Mouse (Mus musculus) myocyte (in vitro differentiated cells): ENCODE measurements around the gene Fam178b.

ENCODE experiments used
- CEBPB ChIP-seq: IDR thresholded peaks from 2 replicates; pipeline ENCODE4 v1.6.1; 2011; ENCODE audit warnings: mild to moderate bottlenecking, moderate library complexity; ENCODE audit not compliant: poor library complexity, insufficient read depth, severe bottlenecking
- E2F4 ChIP-seq: IDR thresholded peaks from one replicate; pipeline ENCODE4 v1.6.1; 2011; ENCODE audit warnings: mild to moderate bottlenecking, control low read depth, moderate library complexity; ENCODE audit not compliant: insufficient read depth
- MAX ChIP-seq: IDR thresholded peaks from one replicate; pipeline ENCODE4 v1.6.1; 2011; ENCODE audit warnings: low read depth, mild to moderate bottlenecking, control low read depth
- MYOD1 ChIP-seq, 3 experiments: IDR thresholded peaks; one replicate each; pipeline ENCODE4 v1.6.1; 2011; ENCODE audit warnings: control low read depth in 2 of 3, low read depth in 2 of 3, mild to moderate bottlenecking in 2 of 3, moderate library complexity in 1 of 3; ENCODE audit not compliant: insufficient read length in 2 of 3, control insufficient read depth in 1 of 3
- MYOG ChIP-seq, 3 experiments: IDR thresholded peaks; one replicate each; pipeline ENCODE4 v1.6.1; 2011; ENCODE audit warnings: control low read depth in 2 of 3, low read depth in 2 of 3, mild to moderate bottlenecking in 2 of 3; ENCODE audit not compliant: insufficient read length in 2 of 3, control insufficient read depth in 1 of 3, insufficient read depth in 1 of 3
- POLR2A ChIP-seq: IDR thresholded peaks from one replicate; pipeline ENCODE4 v1.6.1; 2011; ENCODE audit warnings: low read depth, mild to moderate bottlenecking, control low read depth, moderate library complexity; ENCODE audit not compliant: insufficient read length
- REST ChIP-seq: IDR thresholded peaks from one replicate; pipeline ENCODE4 v1.6.1; 2011; ENCODE audit warnings: mild to moderate bottlenecking, control low read depth, moderate library complexity; ENCODE audit not compliant: insufficient read depth, insufficient read length
- SRF ChIP-seq: IDR thresholded peaks from one replicate; pipeline ENCODE4 v1.6.1; 2011; ENCODE audit warnings: low read depth; ENCODE audit not compliant: control insufficient read depth, insufficient read length
- TCF12 ChIP-seq: IDR thresholded peaks from one replicate; pipeline ENCODE4 v1.6.1; 2011; ENCODE audit warnings: mild to moderate bottlenecking, control low read depth; ENCODE audit not compliant: poor library complexity, insufficient read depth, severe bottlenecking
- USF1 ChIP-seq: IDR thresholded peaks from one replicate; pipeline ENCODE4 v1.6.1; 2011; ENCODE audit warnings: low read depth, mild to moderate bottlenecking, control low read depth, moderate library complexity

DNA sequence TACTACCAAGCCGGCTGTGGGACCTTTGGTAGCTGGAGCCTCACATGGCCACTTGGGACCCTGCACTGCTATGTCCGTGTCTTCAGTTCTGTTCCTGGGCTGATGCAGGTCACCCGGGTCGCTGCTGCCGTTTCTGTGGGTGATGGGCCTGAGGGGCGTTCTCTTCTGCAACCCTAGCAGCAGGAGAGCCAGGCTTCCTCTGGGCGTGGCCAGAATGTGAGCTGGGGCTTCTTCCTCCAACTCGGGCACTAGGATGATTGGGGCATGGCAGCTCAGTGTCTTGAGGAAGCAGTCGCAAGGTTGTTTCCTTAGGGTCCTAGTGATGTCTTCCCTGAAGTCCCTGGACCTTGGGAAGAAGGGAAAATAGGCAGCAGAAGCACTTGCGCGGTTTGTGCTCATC lies 163.4 kb downstream of the Fam178b start:
- no peak for TF ChIP-seq REST
- TF ChIP-seq POLR2A, result no peak
- no peak for TF ChIP-seq TCF12
- TF ChIP-seq MYOD1 (IDR thresholded peaks at IDR 0.05; ENCODE audit: control insufficient read depth in 1 of 3, insufficient read length in 2 of 3, low read depth in 2 of 3), result no peak
- TF ChIP-seq CEBPB, result no peak
- TF ChIP-seq E2F4, result no peak
- TF ChIP-seq MAX, result no peak
- no peak for TF ChIP-seq MYOG (IDR thresholded peaks at IDR 0.05; ENCODE audit: control insufficient read depth in 1 of 3, insufficient read depth in 1 of 3, insufficient read length in 2 of 3, low read depth in 2 of 3)
- no peak for TF ChIP-seq USF1
- no peak for TF ChIP-seq SRF
